Comparison of ENCODE assay signal across 8 mouse cellular contexts in the genomic region with DNA sequence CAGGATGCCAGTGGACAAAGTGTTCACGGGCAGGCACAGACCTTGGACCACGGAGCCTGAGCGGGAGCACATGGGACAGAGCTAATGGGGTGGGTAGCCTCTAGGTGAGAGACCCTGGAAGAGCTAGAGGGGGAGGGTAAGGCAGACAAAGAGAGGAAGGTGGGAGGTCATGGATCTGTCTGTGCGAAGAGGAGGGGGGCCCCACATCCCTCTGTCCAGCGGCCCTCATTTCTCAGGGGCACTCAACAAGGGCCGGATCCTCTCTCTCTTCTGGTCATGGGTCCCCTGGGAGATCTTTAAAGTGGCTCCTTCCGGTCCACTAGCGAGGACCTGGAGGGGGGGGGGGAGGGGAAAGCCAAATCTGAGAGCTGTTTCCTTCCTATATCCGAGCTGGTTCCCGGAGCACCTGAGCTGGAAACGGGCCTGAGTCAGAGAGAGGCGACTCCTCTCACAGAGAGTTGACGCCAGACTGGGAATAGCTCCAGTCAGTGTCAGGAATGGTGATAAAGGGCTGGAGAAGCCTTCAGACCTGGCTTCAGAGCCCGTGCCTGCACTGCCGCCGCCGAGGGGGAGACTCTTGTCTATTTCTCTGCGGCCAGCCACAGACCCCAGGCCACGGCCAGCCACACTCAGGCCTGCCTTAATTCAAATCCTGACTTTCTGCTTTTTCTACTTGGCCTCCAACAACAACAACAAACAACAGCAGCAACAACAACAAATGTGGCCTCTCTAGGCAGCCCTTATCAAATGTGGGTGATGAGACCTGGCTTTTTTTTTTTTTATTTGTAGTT. TPM values are rescaled to one million over a fixed set of nuclear protein-coding genes. Genes with fewer than 3 reads are reported as not detected.
A peak's percentile ranks its signal among the peaks of the same experiment; 100 is the strongest.
DNase-seq lines count a peak whose midpoint lies in the region; ATAC-seq and TF ChIP-seq lines count a peak whose summit lies in the region.
"Had no signal": no experiment of that assay in that cellular context is flagged by ENCODE, and none has a peak within 500 bp of the region (broad histone marks: within the 10 kb centered on the region; RNA-seq: fewer than 3 reads in every experiment).

No protein-coding gene starts in this region.

- no peak for ATAC-seq in limb, embryonic 12.5 days (ENCODE audit: insufficient number of reproducible peaks, insufficient read depth, low FRiP score, low TSS enrichment, low read depth)

- peaks cover 39% of the 10 kb centered on the region for H3K27me3 ChIP-seq in limb, embryonic 12.5 days

- in situ Hi-C loops in ES-E14 (cut with MboI; ENCODE audit: low sequenced_read_pairs in 2 of 2, unreplicated experiment in 2 of 2) = no loop called here

- H3K9me3 ChIP-seq in ES-E14 (ENCODE audit: control insufficient read depth, insufficient read depth, low read depth, low read length) = no peaks in the 10 kb centered on the region
- H3K9me3 ChIP-seq in limb, embryonic 12.5 days = no peaks in the 10 kb centered on the region

- H3K9ac ChIP-seq in ES-E14 (ENCODE audit: insufficient read depth, low read depth, low read length, poor library complexity, severe bottlenecking) = peak overlapping the region; percentile 26
- H3K9ac ChIP-seq in limb, embryonic 12.5 days (replicated peaks) = 0 out of 2 replicates have a peak overlapping the region, but pooled peaks have one; percentile 18

- no peak for DNase-seq in ES-E14 (ENCODE audit: low read depth, low spot score)
- DNase-seq in heart, postnatal 36 days = peak; percentile 40 to 46
- DNase-seq in frontal cortex, postnatal 36 days (ENCODE audit: low spot score in 2 of 2) = no peak
- DNase-seq in thymus, postnatal 25 days = no peak
- no peak for DNase-seq in ovary, postnatal 36 days (ENCODE audit: low spot score)
- DNase-seq: layer of hippocampus, adult 9-11 months had no signal

- H3K36me3 ChIP-seq in ES-E14 (ENCODE audit: control insufficient read depth, insufficient read depth, low read length, poor library complexity, severe bottlenecking) = no peaks in the 10 kb centered on the region
- H3K36me3 ChIP-seq in limb, embryonic 12.5 days = no peaks in the 10 kb centered on the region

- peaks cover 12 to 38% of the 10 kb centered on the region in 2 experiments for H3K4me1 ChIP-seq in ES-E14 (ENCODE audit: control insufficient read depth in 2 of 2, insufficient read depth in 2 of 2, low read length in 2 of 2, poor library complexity in 1 of 2)
- peaks cover 5% of the 10 kb centered on the region for H3K4me1 ChIP-seq in brown adipose tissue, adult 24 weeks (ENCODE audit: control insufficient read depth, insufficient read depth, insufficient read length, low read length)
- peaks cover 47% of the 10 kb centered on the region for H3K4me1 ChIP-seq in limb, embryonic 12.5 days (replicated peaks)

- H3K27ac ChIP-seq in ES-E14 (ENCODE audit: insufficient read depth, low read depth, low read length, poor library complexity, severe bottlenecking) = peak overlapping the region; percentile 14
- peak overlapping the region; percentile 94 for H3K27ac ChIP-seq in brown adipose tissue, adult 24 weeks (replicated peaks; ENCODE audit: low read depth, low read length)
- H3K27ac ChIP-seq in limb, embryonic 12.5 days = peak overlapping the region; percentile 8; the same call in 1 of the 2 replicates

- intact Hi-C loops in heart, postnatal 36 days (cut with DNase I) = no loop called here

- 12% methylated on average over 19 of the region's 19 CpGs for WGBS in limb, embryonic 12.5 days

- H3K4me2 ChIP-seq in limb, embryonic 12.5 days = peak overlapping the region; percentile 33

- peak overlapping the region; percentile 1 to 3; a peak in 1 of 4 replicates for H3K4me3 ChIP-seq in ES-E14 (ENCODE audit: insufficient read depth in 1 of 2, low read depth in 1 of 2, low read length in 2 of 2, poor library complexity in 1 of 2, severe bottlenecking in 1 of 2)
- H3K4me3 ChIP-seq in brown adipose tissue, adult 24 weeks (ENCODE audit: insufficient read depth, low read depth, low read length) = peak overlapping the region; percentile 22
- no peak overlapping the region for H3K4me3 ChIP-seq in limb, embryonic 12.5 days (replicated peaks)

TF ChIP-seq in ES-E14, 5 proteins besides CTCF, POLR2A, EP300 and RAD21:
- no peak for TF ChIP-seq MAFK (IDR thresholded peaks at IDR 0.05; ENCODE audit: insufficient read depth, low read depth, low read length)
- no peak for TF ChIP-seq ZNF384 (IDR thresholded peaks at IDR 0.05; ENCODE audit: low read depth, low read length)
- TF ChIP-seq ZC3H11A (IDR thresholded peaks at IDR 0.05; ENCODE audit: borderline replicate concordance, low read depth, low read length) = no peak
- no peak for TF ChIP-seq HCFC1 (IDR thresholded peaks at IDR 0.05; ENCODE audit: borderline replicate concordance, insufficient read depth, low read length)
- TF ChIP-seq CHD2 (IDR thresholded peaks at IDR 0.05; ENCODE audit: low read depth, low read length) = no peak

RNA-seq across cellular contexts. Expression of a gene that starts 2.7 kb away (rescaled TPM):
- 1.6 and 2.2 TPM in 2 replicates for total RNA-seq in ES-E14 (2012; rRNA removed)
- polyA plus RNA-seq in brown adipose tissue, adult 24 weeks (2012; ENCODE audit: insufficient read depth, insufficient read length, missing spikeins) = 2.5 and 2.8 TPM in 2 replicates
- 1 to 10 TPM; 6.1 to 9.5 TPM for total RNA-seq in heart, postnatal 36 days (2021)
- polyA plus RNA-seq in limb, embryonic 12.5 days (2016; fragmentation: Nextera tagmentation; extraction: Ambion mirVana) = 4.2 and 5.9 TPM in 2 replicates

RNA-seq across cellular contexts. Expression of a gene that starts 9.9 kb away (rescaled TPM):
- not detected in 2 replicates for total RNA-seq in ES-E14 (2012; rRNA removed)
- polyA plus RNA-seq in brown adipose tissue, adult 24 weeks (2012; ENCODE audit: insufficient read depth, insufficient read length, missing spikeins) = not detected in 2 replicates
- total RNA-seq in heart, postnatal 36 days (2021) = not detected
- polyA plus RNA-seq in limb, embryonic 12.5 days (2016; fragmentation: Nextera tagmentation; extraction: Ambion mirVana) = not detected in 2 replicates

RNA-seq across cellular contexts. Expression of a gene that starts 11.2 kb away (rescaled TPM):
- total RNA-seq in ES-E14 (2012; rRNA removed) = 19.8 and 25.2 TPM in 2 replicates
- polyA plus RNA-seq in brown adipose tissue, adult 24 weeks (2012; ENCODE audit: insufficient read depth, insufficient read length, missing spikeins) = 2.8 and 3.1 TPM in 2 replicates
- total RNA-seq in heart, postnatal 36 days (2021) = 1 to 10 TPM; 2.6 to 3.7 TPM
- 17.5 and 19.2 TPM in 2 replicates for polyA plus RNA-seq in limb, embryonic 12.5 days (2016; fragmentation: Nextera tagmentation; extraction: Ambion mirVana)

RNA-seq across cellular contexts. Expression of a gene that starts 13.1 kb away (rescaled TPM):
- total RNA-seq in ES-E14 (2012; rRNA removed) = 1.3 and 1.6 TPM in 2 replicates
- polyA plus RNA-seq in brown adipose tissue, adult 24 weeks (2012; ENCODE audit: insufficient read depth, insufficient read length, missing spikeins) = not detected in 2 replicates
- total RNA-seq in heart, postnatal 36 days (2021) = not detected
- 0.78 and 0.96 TPM in 2 replicates for polyA plus RNA-seq in limb, embryonic 12.5 days (2016; fragmentation: Nextera tagmentation; extraction: Ambion mirVana)

RNA-seq across cellular contexts. Expression of a gene that starts 18.4 kb away (rescaled TPM):
- 1.7 and 2.7 TPM in 2 replicates for total RNA-seq in ES-E14 (2012; rRNA removed)
- polyA plus RNA-seq in brown adipose tissue, adult 24 weeks (2012; ENCODE audit: insufficient read depth, insufficient read length, missing spikeins) = 0.63 TPM in 1 of 2 replicates, not detected in the other
- total RNA-seq in heart, postnatal 36 days (2021) = 1 to 10 TPM; 4.7 to 5.5 TPM
- 1.7 and 2.0 TPM in 2 replicates for polyA plus RNA-seq in limb, embryonic 12.5 days (2016; fragmentation: Nextera tagmentation; extraction: Ambion mirVana)

Comparison
In these comparisons a context has a peak if more than half of its experiments do, and no peak if none do; other contexts are left out.
1. DNase-seq: peak in heart, postnatal 36 days (2 of 2); none in ES-E14 (single experiment), frontal cortex, postnatal 36 days (0 of 2), thymus, postnatal 25 days (single experiment) and ovary, postnatal 36 days (single experiment).
2. H3K27ac ChIP-seq: peak in every context shown above with its lines; median percentile 94 in brown adipose tissue, adult 24 weeks; 14 in ES-E14; 8 in limb, embryonic 12.5 days.